Mouse (Mus musculus) lung, adult 2 months (tissue): ENCODE data around the gene Plekhd1.

Experiments
- CTCF ChIP-seq: fragments of 200-500 bp; IDR thresholded peaks from 2 replicates; pipeline ENCODE4 v1.5.1; 2011; ENCODE audit warnings: mild to moderate bottlenecking, low read length, control low read depth; ENCODE audit not compliant: insufficient read depth
- POLR2A ChIP-seq: fragments of 200-500 bp; IDR thresholded peaks from 2 replicates; pipeline ENCODE4 v1.6.1; 2011; ENCODE audit warnings: low read depth, mild to moderate bottlenecking, control low read depth, low read length, borderline replicate concordance; ENCODE audit errors: extremely low read depth

GRCm38 (mm10) chr12:80751556-80751955 is 59.2 kb downstream of the Plekhd1 start:
- TF ChIP-seq CTCF (no peak), POLR2A (no peak)
